Mouse (Mus musculus) lung, adult 2 months (tissue): ENCODE results near the gene Ppox. TPM values are rescaled to one million over a fixed set of nuclear protein-coding genes. Genes with fewer than 3 reads are reported as not detected.

Experiments used
- DNase-seq: peaks from one replicate; pipeline ENCODE4 v3.0.0; 2022
- H3K4me1 ChIP-seq: fragments of 200-500 bp; 2 replicates; pipeline ENCODE4 v1.6.1; 2011; ENCODE audit warnings: low read length; ENCODE audit not compliant: control insufficient read depth, insufficient read depth
- H3K4me3 ChIP-seq: fragments of 200-500 bp; replicated peaks from 2 replicates; pipeline ENCODE3; 2011; ENCODE audit warnings: low read depth, mild to moderate bottlenecking, control low read depth, low read length; ENCODE audit errors: extremely low read depth
- CTCF ChIP-seq: fragments of 200-500 bp; IDR thresholded peaks from 2 replicates; pipeline ENCODE4 v1.5.1; 2011; ENCODE audit warnings: mild to moderate bottlenecking, low read length, control low read depth; ENCODE audit not compliant: insufficient read depth
- POLR2A ChIP-seq: fragments of 200-500 bp; IDR thresholded peaks from 2 replicates; pipeline ENCODE4 v1.6.1; 2011; ENCODE audit warnings: low read depth, mild to moderate bottlenecking, control low read depth, low read length, borderline replicate concordance; ENCODE audit errors: extremely low read depth
- WGBS: fragments of 180-500 bp; shearing (Covaris S2); methylation state at CpG from one replicate; pipeline ENCODE4 v1.1.7; 2018; 5-methylcytosine and 5-hydroxymethylcytosine counted together
- polyA plus RNA-seq: library from polyadenylated mRNA; depleted of rRNA; stranded (reverse); fragments of >200 nt; gene quantifications from 2 replicates; pipeline ENCODE4 v1.2.3, GENCODE M21; 2012

Ppox gene
- polyA plus RNA-seq, 1 experiment: 49.0 TPM

GRCm38 (mm10) chr1:171235791-171236190, 45.2 kb downstream of the Ppox start:
- Histone ChIP-seq H3K4me1 (peaks cover 4% of the 10 kb centered on the region; the same call in 1 of the 2 replicates), H3K4me3 (no peak overlapping the region)
- DNase-seq: no peak
- WGBS: 68% methylated on average over 4 of the region's 4 CpGs
- TF ChIP-seq CTCF (no peak), POLR2A (no peak)

GRCm38 (mm10) chr1:171234538-171234937, 46.4 kb downstream of the Ppox start:
- 75% methylated on average over 4 of the region's 4 CpGs for WGBS
- DNase-seq: no peak
- Histone ChIP-seq H3K4me1 (peaks cover 4% of the 10 kb centered on the region; the same call in 1 of the 2 replicates), H3K4me3 (no peak overlapping the region)
- TF ChIP-seq POLR2A (no peak), CTCF (no peak)

- Histone ChIP-seq H3K4me1 (peaks cover 4% of the 10 kb centered on the region; the same call in 1 of the 2 replicates), H3K4me3 (peak within 1 kb of the TSS; percentile 49)
- WGBS: 71% methylated on average over 14 of the region's 14 CpGs
- peak; percentile 43; the same call in 1 of the 2 replicates for TF ChIP-seq POLR2A
- no peak for TF ChIP-seq CTCF
- no peak for DNase-seq
Measured at GRCm38 (mm10) chr1:171234126-171234525, 46.9 kb downstream of the Ppox start, which contains the start of gene Fcer1g. Gene Fcer1g (minus strand): TSS chr1:171234365.

- H3K4me3 ChIP-seq: peak overlapping the region; percentile 49
- no peak for DNase-seq
Measured at GRCm38 (mm10) chr1:171232800-171233730, 47.9 kb downstream of the Ppox start.

GRCm38 (mm10) chr1:171232348-171232747, 48.6 kb downstream of the Ppox start:
- TF ChIP-seq CTCF (no peak), POLR2A (no peak)
- no peak for DNase-seq
- WGBS: 67% methylated on average over 5 of the region's 5 CpGs
- Histone ChIP-seq H3K4me3 (no peak overlapping the region), H3K4me1 (peaks cover 4% of the 10 kb centered on the region; the same call in 1 of the 2 replicates)

More at GRCm38 (mm10) chr1:171232800-171233730, 47.9 kb downstream of the Ppox start:
- peaks cover 4% of the 10 kb centered on the region; the same call in 1 of the 2 replicates for H3K4me1 ChIP-seq
- TF ChIP-seq CTCF (no peak), POLR2A (no peak)
- WGBS: 66% methylated on average over 12 of the region's 12 CpGs

- no peak for DNase-seq
- 43% methylated on average over 4 of the region's 4 CpGs for whole genome bisulfite sequencing
- Histone ChIP-seq H3K4me1 (peaks cover 4% of the 10 kb centered on the region; the same call in 1 of the 2 replicates), H3K4me3 (no peak overlapping the region)
- no peak for TF ChIP-seq POLR2A
- TF ChIP-seq CTCF: no peak
Measured at GRCm38 (mm10) chr1:171231844-171232243, 49.1 kb downstream of the Ppox start.

GRCm38 (mm10) chr1:171230215-171230614, 50.8 kb downstream of the Ppox start:
- WGBS: 86% methylated on average over 3 of the region's 3 CpGs
- no peak for DNase-seq
- Histone ChIP-seq H3K4me1 (peaks cover 4% of the 10 kb centered on the region; the same call in 1 of the 2 replicates), H3K4me3 (no peak overlapping the region)
- TF ChIP-seq POLR2A (no peak), CTCF (no peak)

- WGBS: 61% methylated on average over 6 of the region's 6 CpGs
- no peak for DNase-seq
- H3K4me3 ChIP-seq: no peak overlapping the region
- TF ChIP-seq CTCF (no peak), POLR2A (no peak)
- peaks cover 4% of the 10 kb centered on the region; the same call in 1 of the 2 replicates for H3K4me1 ChIP-seq
Measured at GRCm38 (mm10) chr1:171229750-171230149, 51.2 kb downstream of the Ppox start.

GRCm38 (mm10) chr1:171227879-171228278, 53.1 kb downstream of the Ppox start:
- H3K4me1 ChIP-seq: no peaks in the 10 kb centered on the region
- no peak overlapping the region for H3K4me3 ChIP-seq
- no peak for DNase-seq
- TF ChIP-seq CTCF: no peak
- TF ChIP-seq POLR2A: no peak
- 95% methylated on average over 1 of the region's 1 CpGs for WGBS
